Mouse (Mus musculus) layer of hippocampus, adult 9-11 months (tissue): ENCODE measurements around the gene Rere.
A peak's percentile ranks its signal among the peaks of the same experiment; 100 is the strongest.

Experiments
- DNase-seq: peaks from one replicate; pipeline ENCODE4 v3.0.0; 2022

Rere gene

DNA sequence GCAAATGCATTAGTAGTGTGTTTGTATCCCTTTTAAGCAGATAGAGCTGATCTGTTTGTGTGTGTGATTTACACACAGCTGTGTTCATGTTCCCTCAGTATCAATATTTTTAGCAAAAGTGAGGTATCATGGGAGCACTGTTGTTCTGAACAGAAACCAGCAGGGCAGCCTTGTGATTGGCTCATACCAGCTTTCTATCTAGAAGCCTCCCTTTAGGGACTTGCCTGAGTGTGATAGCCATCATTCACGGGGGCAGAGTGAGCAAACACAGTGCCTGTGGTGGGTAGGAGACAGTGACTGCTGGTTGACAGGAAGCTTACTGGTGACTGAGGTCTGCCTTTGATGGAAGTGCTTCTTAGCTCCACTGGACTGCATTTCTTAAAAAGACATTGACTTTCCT lies 276.5 kb downstream of the Rere start:
- DNase-seq: peak; percentile 38

DNA sequence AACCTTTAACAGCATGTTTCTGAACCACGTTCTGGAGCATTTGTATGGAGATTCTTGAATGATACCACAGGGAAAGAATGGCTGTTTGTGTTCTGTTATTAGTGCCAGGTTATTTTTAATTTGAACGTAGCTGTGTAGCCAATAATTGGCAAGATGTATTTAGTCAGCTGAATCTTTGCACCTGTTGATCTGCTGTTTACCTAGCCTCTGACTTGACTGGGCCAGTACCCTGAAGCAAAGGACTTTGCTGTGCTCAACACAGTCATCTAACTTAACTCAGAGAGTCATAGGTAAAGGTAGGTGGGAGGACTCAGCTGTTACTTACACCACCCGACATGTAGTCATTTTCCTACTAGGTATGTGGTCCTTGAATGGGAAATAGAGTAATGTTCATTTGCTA lies 278.1 kb downstream of the Rere start:
- no peak for DNase-seq

DNA sequence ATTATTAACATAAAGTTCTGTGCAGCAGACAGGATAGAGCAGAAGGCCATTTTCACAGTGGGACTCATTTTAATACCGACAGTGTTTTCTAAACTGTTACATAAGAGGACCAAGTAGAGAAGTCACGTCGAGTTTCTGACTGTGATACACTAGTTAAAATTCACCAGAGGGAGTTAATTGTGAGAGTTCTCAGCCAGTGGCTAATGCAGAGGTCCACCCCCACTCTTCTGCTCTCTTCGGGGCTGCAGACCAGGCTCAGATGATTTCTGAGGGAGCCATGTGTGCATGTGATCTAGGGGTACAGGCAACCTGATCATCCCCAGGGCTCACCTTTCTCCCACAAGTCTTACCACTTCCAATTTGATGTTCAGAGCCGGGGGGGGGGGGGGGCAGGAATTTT lies 281.8 kb downstream of the Rere start:
- DNase-seq: no peak

DNA sequence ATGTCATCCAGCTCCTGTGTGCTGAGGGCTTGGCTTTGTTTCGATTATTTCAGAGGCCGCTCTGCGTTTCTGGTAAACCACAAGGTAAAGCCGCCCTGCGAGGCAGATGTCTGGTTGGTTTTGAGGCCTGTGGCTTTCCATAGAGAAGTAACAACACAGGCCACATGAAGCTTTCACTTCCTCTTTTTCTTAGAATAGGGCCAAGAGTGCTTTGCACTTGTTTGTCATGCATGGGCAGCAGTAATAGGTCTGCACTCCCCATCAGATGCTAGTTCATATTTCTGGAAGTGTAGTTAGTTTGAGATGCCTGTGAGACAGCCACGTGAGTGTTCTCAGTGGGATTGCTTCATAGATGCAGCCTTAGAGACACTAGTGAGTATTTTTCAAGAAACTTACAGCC lies 284.7 kb downstream of the Rere start:
- DNase-seq: peak; percentile 75

DNA sequence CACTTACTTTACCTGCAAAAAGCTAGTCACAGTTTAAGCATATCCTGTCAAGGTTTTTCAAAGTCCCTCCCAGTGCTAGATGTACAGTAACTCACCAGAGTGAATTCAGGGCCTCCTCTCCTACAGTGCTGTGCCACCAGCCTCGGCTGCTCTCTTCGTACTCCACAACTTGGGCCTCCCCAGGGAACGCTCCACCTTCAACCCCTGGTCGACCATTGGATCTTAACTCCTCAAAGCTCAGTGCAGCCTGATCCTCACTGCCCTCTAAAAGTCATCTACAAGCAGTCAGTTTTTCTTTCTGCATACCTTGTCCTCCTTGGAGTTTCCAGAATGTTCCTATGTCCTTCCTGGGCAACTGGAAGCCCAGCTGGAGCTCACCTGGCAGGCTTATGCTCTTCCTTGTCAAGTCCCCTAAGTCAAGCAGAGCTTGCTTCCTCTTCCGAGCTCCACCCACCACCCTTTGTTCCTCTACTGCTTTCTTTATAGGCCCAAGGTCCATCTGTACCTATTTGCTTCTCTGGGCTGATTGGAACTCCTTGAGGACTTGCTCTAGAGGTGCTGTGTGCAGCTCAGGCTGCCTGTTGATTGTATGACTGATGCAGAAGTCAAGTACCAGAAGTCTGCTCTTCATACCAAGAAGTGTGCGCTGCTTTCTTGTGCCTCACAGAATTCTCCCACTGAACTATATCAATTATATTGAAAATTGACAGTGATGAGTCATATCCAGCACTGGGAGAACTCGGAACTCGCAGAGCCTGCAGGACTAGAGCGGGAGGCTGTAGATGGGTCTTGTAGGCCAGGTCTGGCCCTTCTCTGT lies 287.1 kb downstream of the Rere start:
- no peak for DNase-seq

DNA sequence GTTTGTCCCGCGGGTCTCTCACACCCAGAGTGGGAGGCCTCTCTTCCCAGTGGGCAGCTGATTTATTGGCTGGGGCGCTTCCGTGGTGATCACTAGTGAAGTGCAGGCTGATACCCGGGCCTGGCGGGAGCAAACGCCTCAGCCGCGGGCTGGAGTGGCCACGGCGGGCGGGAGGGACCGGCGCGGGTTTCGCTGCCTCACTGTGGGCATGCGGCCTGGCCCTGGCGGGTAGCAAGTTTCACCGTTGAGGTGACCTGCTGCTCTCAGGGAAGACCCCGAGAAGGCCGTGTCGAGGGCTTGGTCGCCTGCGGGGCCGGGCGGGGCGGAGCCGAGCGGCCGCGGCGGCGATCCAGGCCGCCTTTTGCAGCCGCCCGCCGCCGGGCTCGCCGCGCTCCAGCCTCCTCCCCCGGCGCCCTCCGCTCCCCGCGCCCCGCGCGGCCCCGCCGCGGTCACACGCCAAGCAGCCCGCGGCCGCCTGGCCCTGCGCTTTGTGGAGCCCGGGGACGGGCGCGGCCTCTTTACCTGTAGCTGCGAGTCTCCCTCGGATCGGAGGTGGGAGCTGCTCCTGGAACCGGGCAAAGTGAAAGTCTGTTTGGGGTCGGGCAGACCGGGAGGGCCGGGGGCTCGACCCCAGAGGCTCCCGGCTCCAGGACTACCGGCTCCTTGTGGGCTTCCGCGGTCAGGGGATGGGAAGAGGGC lies 287.8 kb downstream of the Rere start:
- DNase-seq: peak; percentile 61

DNA sequence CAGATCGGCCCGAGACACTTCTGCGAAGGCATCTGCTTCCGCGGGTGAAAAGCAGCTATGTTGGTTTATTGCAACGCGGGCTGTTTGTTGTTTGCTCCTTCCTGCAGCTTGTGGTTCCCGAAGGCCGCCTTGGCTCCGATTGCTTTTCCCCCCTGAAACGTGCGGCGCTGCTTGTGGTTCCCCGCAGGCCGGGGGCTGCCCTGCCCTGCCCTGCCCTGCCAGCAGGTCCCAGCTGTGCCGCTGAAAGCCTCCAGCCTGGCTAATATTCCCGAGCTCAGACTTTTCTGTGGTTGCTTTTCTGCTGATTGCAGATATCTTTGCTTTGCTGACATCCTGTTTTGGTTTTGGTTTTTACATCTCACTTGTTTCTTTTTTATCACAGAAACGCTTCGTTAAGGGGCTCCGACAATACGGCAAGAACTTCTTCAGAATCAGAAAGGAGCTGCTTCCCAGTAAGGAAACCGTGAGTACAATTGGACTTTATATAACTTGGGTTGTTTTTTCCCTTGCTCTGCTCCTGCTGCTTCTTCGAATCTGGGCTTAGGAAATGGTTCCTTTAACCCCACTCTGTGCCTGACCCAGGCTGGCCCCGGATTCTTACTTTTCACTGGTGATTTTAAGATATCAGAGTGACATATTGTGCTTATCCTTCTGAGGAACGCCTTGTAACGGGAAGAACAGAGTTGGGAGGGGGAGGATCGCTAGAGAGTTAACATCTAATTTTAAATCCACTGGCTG lies 288.6 kb downstream of the Rere start:
- no peak for DNase-seq

DNA sequence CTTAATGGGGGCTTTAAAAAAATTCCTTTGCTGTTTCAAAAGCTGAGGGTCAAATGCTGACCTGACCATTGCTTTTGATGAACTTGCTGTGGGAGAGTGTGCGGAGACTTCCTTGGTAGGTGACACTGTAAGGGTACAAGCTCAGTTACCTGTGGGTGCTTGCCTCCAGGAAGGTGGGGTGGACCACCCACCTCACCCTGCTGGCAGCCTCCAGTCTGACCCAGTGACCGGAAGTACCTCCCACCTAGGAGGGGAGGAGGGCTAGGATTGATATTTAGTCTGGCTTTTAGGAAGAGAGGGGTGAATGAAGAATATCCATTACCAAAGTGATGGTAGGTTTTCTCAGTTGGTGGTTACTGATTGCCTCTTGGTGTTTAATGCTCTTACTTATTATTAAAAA lies 289.3 kb downstream of the Rere start:
- no peak for DNase-seq

DNA sequence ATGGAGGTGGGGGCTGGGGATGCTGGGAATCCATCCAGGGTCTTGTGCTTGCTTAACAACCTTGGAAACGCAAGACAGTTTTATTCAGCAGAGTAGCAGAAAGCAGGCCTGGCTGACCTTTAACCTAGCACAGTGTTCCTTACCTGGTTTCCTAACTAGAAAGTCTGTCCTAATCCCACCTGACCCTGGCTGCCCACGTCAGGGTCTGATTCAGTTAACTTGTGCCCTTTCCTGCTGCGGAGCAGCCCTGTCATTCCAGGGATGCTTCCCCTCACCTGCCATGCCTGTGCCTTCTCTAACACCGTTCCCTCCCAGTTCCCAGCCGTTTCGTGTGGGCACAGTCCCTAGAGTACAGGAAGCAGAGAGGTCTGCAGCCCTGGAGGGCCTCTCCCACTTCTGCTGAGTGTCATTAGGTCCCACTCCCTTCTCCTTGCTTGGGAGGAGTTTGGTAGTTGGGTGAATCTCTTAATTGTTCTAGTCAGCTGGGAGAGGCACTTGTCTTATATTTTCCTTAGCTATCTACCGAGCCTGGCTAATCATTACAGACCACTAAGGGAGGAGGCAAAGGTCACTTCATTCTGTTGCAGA lies 290.8 kb downstream of the Rere start:
- DNase-seq: no peak

DNA sequence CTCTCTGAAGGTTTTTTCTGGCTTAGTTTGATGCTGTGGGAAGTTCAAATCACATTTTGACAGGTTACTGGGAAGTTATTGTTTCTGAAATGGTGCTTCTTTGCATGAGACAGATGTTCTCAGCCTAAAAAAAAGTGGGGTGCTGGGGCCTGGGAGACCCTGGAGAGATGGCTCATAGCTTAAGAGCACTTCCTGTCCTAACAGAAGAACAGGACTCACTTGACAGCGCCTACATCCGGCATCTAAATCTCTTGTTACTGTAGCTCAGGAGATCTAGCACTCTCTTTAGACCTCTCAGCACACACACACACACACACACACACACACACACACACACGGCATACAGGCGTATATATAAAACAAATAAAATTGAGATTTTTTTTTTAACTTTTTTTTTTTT lies 291.5 kb downstream of the Rere start:
- DNase-seq: no peak

DNA sequence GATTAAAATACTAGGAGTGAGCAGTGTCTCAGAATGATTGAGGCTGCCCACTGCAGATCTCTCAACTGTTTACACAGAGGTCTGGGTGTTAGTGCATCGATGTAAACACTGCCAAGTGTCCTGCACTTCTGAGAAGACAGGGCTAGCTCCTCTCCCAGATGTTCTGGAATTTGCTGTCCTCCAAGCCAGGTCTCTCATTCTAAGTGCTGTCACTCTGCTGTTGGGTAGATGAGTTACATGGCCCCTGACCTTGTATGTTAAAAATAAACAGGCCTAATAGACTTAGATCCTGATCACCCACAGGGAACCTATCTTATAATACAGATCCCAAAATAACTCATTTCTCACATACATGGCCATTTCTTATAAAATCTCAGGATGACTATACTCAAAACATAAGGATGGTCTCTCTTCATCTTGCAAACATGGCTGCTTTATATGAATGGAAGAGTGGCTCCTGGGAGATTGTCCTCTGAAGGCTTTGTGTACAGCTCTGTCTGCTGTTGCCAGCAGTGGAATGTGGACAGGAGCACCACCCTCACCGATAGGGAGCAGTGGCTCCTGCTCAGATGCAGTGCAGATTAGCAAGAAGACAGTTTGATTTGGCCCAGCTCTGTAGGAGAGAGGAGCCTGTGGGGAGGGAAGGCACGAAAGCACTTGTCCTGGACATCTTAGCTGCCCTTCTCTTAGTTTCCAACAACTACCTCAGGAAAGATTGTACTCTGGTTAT lies 294.1 kb downstream of the Rere start:
- no peak for DNase-seq

DNA sequence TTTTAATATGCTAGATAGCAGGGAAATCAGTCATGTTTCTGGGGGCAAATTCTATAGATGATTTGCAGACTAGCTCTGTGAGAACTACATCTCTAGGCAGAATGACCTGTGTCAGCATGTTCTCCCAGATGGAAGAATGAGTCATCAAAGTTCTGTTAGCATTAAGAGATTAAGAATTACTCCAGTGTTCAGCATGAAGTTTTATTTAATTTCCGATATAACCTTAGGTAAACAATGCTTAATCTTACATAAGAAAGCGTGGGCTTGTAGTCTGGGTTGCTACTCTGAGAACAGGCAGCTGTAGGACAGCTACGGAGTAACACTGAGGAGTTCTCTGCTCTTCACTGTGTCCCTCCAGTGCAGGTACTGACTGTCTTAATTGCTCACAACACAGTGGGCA lies 294.9 kb downstream of the Rere start:
- DNase-seq: no peak

DNA sequence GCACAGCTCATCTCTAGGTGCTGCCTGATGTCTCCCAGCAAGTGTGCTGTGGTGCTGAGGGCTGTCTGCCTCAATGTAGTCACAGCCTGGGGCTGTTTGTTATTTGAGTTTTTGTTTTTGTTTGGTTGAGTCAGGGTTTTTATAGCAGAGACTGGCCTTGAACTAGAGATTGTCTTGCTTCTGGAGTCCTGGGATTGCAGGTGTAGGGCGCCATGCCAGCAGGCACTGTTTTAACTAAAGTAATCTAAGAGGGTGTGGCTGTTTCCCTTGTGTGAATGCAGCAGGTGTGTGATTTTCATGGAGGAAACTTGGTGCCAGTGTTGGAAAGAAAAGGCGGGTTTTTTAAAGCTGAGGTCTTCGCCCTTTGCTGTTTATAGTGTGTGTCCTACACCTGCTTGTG lies 296.6 kb downstream of the Rere start:
- DNase-seq: no peak

DNA sequence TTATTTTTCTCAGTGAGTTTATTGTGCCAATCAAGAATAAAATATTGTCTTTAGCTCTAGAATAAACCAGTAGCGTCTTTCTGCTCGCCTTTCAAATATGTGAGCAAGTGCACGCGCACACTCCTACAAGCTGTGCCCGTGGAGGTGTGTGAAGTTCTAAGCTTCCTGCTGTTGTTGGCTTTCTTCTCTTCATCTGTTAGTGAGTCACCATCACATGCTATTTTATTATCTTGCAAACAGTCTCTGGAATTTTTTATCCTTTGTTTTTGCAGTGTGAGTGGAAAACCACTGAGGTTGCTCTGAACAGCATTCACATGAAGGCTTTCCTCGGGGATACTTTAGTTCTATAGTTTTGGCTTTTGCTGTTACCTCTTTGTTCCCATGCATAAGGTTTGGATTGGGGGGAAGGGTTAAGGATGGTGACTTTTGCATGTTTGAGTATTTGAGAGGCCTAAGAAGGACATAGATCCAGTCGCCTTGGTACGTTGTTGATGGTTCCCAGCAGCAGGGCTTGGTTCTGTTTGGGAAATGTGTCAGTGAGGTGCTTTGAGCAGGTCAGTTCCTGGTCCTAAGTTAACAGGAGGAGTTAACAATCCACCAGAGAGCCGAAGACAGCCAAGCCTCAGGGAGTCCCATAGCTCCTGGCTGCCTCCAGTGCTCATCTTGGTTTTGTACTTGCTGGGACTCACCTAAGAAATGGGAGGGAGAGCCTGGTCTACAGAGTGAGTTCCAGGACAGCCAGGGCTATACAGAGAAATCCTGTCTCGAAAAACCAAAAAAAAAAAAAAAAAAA lies 300.7 kb downstream of the Rere start:
- peak; percentile 47 for DNase-seq

DNA sequence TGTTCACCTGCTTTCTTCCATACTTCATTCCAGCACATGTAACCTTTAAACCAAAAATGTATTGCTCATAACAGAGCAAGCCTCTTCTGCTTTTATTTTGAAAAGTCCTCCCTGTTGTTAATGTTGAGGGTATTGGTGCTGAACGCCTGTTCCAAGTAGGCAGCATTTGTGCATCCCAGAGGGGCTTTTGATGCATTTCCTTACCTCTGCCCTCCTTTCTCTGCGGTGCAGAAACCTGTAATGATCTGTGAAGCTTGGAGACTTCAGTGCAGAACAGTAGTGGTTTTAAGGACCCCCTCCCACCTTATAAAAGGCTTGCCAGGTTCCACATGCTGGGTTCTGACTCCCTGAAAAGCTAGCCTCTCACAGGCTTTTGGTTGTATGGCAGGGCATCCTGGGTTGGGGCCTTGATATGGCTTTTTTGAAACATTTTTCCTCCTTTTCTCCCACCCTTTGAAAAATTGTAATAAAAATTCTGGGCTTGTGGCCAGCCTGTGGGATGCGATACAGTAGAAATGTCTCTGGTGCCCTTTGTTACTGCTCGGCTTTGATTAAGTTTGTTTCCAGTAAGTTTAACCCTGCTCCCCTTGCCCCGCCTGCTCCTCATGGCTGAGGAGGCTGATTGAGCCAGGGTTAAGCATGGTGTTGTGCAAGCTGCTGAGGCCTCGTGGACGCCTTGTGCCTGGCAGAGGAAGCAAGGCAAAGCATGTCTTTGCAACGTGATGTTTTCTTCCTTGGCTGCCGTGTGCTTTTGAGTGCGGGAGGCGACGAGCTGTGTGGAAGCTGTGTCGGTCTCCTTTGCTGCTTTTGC lies 301.7 kb downstream of the Rere start:
- DNase-seq: peak; percentile 86

DNA sequence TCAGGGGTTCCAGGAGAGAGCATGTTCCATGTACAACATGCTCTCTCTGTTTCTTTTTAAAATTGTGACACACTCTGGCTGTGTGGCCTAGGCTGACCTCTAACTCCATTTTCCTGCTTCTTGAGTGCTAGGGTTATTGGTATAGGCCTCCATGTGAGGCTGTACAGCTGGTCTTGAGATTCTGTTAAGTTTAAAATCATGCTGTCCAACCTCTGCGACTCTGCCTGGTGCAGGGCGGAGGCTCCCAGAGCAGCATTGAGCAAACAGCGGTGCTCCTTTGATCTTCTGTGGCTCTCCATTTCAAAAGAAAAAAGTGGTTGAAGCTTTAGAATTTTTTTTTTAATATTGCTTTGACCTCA lies 302.3 kb downstream of the Rere start:
- no peak for DNase-seq

DNA sequence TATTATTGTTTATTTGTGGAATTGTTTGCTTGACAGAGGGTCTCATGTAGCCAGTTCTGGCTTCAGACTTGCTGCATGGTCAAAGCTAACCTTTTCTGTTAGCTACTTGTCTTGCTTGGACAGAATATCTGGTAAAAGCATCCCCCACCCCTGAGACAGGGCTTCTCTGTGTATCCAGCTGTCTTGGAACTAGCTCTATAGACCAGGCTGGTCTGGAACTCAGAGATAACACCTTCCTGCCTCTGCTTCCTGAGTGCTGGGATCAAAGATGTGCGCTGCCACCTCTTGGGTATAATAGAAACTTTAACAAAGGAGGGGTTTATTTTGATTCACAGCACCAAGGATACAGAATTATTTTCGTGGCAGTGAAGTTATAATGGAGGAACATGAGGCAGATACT lies 304.4 kb downstream of the Rere start:
- DNase-seq: no peak

DNA sequence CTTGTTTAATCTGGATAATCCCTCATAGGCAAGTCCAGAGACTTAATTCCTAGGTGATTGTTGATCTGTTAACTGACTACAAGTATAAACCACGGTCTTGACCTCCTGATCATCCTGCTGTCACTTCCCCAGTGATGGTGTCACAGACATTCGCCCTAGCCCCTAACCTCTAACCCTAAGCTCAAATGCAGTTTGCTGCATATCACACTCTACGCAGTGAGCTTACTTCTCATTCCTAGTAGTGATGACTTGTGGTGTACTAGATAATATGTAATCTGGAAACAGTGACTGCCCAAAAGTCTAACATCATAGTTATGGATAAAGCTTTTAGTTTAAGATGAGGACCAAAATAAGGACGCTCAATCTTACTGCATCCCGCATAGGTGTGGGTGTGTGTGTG lies 304.8 kb downstream of the Rere start:
- DNase-seq: no peak

DNA sequence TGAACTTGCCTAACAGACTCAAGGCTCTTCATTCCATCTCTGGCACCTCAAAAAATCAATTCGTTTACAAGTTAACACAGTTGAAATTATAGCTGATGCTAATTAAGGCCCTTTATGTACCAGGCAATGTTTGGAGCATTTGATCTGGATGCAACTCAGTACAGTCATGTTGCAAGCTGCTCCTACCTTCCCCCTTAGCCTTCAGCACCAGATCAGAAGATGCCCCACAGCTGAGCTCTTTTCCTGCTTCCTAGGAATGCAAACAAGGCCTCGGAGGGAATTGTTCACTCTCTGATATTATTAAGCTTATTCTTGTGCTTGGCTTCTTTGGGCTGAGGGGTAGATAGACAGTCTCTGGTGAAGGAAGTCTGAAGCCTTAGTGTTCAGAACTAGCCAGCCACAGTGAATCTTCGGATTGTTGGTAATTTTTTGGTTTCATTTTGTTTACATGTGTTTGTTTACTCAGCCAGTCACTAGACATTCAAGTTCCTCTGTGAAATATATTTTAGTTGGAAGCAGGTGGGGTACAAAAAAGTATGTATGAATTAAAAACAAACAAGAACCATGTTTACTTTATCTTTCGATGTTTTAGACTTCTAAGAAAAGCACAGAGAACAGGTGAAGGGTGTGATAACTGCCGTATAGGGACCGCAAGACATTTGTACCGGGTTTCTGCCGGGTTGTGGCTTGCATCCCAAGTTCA lies 306.3 kb downstream of the Rere start:
- DNase-seq: no peak

DNA sequence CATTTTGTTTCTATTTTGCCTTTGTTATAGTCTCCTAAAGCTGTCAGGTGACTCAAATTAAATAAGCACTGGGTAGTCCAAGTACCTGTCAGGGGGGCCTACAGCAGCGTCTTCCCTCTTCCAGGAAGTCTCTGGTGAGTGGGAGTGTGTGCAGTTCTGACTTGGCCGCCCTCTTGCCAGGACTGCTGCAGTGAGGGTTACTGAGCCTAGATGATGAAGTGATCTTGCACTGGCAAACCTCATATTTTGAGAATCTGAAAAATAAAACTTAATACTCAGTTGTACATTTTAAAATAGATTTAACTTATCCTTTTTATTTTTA lies 306.8 kb downstream of the Rere start:
- DNase-seq: no peak
